Mouse (Mus musculus) c-Kit-positive CD71-negative TER-119-negative erythroid progenitor cells, embryonic 14.5 days (primary cell): ENCODE measurements around the gene Zfp366.

Experiments used
- DNase-seq: peaks from one replicate; pipeline ENCODE4 v3.0.0-alpha.2; 2013; ENCODE audit warnings: low read depth

The Zfp366 gene

DNA sequence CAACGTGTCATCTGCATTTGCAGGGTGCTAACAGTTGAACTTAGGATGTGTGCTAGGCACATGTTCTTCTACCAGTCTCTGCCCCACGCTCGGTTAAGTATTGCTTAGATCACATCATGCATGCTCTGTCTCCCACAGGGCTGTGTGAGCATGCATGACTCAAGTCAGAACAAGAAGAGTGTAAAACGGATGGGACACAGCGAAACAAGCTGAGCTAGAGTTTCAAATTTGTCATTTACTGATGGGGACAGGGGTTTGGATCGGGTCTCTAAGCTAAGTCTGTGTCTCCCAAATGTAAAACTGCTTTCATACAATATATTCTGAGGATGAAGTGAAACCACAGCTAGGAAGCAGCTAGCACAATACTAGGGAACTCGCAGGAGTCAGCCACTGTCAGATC is 2.2 kb downstream of the Zfp366 start:
- DNase-seq = no peak

DNA sequence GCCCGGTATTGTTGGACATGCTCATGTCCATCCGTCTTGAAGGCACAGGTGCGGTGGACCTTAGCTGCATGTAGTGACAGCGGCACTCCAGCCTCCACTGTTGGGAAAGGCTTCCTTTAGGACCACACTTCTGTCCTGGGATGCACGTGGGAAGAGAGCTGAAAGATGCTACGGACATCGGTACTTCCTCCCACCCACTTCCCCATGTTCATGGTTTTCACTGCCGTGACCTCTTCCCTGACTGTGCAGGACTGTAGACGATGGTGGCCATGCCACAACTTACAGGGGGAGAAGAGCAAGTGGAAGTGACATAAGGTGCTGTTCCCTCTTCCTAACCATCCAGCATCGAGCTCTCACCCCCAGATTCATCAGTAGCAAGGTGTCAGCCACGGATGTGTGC is 2.8 kb downstream of the Zfp366 start:
- no peak for DNase-seq

DNA sequence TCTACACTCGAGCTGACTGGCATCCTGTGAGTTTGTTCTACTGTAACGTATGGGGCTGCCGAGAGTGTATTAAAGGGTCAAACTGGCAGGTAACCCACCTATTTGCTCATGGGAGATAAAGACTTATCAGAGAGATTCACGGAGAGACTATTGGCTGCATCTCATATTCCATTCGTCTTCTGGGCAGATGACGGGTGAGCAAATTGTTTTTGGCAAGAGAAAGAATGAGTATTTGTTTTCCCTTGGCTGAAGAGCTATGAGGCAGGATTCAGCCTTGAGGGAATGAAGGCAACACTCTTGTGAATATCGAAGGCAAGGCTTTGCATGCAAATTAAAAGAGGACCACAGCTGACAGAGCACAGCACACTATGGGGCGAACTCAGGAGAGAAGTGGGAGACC is 4.0 kb downstream of the Zfp366 start:
- DNase-seq = no peak

DNA sequence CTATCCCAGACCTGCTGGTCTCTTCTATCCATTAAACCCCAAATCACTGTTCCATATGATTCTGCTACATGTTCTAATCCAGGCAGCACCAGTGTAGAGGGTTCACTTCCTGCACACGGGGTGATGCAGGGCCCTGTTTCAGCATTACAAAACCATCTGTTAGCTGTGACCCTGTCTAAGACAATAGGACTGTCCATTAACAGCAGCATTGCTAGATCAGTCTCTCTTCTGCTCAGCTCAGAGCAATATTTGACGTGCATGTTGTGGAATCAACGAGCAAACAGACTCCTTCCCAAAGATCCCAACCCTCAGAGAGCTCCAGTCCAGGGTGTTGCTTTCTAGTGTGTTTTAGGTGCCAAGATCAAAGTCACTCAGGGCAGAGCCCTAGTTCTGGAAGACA is 5.0 kb downstream of the Zfp366 start:
- no peak for DNase-seq

DNA sequence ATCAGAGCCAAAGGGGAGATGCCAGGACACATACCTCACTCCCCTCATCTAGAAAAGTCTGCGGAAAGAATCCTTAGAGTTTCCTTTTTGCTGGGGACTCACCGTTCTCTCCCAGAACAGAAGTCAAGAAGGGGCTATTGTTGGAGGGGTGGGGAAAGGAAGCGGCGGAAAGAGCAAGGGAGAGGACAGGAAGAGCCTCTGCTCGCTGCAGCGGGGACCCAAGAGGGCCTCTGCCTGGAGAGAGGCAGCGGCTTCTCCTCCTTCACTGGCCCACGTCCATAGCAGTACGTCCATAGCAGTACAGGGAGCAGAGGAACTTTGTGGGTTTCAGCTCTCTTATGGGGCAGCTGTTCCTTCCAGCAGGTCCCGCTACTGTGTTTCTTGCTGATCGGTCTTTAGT is 5.8 kb downstream of the Zfp366 start:
- DNase-seq = no peak

DNA sequence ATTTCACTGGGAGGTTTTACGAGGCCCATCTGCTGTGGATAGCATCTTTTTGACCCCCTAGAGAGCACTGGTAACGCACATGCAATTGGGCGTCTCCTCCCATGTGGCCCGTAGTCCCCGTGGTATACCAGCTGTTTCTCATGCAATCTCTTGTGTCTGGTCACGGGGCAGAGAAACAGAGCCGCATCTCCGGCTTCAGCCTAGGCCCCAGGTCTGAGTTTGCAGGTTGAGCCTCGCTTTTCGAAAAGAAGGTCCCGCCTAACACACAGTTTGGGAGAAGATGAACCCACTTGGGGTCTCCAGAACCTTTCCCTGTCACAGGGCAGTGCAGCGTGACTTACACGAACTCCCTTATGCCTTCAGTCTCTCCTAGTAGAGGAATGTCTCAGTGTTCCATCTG is 6.4 kb downstream of the Zfp366 start:
- no peak for DNase-seq

DNA sequence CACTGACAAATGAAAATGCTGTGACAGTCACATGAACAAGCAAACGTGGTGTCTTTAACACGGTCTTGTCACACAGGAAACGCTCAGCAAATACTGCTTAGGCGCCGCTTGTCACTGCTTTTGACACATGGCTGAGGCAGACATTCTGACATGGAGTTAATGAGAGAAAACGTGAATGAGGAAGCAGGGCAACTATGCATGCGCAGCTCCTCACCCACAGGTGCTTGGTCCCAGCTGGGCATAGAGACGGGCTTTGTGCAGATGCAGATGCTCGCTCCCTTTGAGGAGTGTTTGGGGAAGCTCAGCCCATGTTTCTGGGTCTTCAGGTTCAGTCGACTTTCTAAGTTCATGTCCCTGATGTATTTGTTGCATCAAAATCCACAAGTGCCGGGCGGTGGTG is 11.7 kb downstream of the Zfp366 start:
- DNase-seq = no peak

DNA sequence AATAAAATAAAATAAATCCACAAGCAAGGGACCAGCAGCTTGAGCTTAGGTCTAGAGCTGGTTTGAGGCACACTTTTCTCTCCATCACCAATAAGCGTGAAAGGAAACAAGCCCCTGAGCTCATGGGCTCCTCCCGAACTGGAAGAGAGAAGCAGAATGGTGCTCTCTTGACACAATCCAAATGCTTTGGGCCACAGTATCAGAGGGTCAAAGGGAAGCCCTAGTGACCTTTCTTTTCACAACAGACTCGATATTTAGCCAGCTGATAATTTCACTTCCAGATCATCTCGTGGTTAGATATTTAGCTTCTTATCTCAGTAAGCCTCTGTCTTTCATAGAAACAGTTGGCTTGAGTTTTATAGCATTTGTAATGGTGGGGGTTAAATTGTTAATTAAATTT is 12.2 kb downstream of the Zfp366 start:
- DNase-seq = no peak

DNA sequence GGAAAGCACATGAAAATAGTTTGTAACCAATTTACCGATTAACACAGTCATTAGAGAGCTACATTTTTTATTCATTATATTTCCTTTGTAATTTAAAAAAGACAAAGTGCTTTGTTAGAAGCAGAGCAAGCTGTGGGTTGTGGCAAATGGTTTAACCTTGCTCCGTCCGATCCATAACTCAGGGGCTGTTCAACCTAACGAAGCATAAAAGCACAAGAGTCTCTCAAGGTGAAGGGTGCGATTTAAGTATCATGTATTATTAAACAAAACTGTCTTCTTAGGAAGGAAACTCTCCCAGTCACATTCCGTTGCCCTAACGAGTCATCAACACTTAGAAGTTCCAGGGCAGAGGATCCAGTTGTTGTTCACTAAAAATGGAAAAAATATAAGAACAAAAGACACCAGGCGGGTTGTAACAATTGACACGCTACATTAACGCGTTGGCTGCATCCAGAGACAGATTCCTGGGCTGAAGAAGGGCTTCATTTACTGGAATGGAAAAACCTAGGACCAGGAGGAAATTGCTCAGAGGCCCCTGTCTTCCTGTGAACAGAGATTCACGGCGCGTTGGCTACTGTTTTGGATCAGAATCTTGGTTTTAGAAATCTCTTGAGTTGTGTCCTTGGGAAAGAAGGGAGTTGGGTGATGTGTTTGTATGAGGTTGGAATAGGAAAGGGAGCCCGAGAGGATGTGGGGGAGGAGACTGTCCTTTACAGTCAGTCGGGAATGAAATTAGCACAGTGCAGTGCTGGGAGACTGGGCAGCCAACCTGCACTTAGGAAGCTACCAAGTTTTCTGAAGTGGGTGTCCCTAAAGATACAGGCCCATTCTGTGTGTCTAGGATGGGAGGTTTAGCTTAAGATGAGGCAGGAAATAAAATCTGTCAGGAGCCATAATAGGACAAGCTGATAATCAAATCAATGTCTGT is 17.3 kb downstream of the Zfp366 start:
- DNase-seq = no peak

DNA sequence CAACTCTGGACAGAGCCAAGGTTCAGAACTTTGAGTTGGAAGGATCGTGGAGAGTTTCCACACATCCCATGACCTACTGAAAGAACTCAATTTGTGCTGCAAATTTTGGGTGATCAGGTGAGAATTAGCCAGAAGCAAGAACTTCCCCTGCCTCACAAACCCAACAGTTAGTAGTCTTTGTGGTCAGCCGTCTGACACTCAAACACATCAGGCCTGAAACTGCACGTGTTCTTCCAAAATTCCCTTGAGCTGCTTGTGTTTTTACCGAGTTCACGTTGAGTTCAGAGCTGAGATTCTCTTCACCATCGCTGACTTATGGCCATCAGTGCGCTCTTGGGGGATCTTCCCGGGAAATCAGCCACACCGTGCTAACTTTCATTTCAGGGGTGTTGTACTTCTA is 22.6 kb downstream of the Zfp366 start:
- DNase-seq = no peak

DNA sequence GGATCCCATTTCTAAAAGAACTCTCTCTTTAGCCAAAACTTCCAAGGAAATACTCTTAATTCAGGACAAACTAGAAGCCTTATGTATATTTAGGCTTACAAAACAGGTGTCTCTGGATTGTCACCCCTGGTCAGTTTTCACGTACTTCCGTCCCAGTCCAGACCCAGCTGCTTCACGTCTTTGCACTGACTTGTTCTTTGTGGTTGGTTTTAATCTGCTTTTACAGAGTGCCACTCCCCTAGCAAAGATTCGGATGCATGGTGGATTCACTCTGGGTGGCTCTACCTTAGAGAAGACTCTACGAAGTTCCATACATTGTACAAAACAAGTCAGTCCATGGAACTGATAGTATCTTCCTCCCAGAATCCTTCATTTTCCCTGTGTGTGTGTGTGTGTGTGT is 25.2 kb downstream of the Zfp366 start:
- DNase-seq = no peak

DNA sequence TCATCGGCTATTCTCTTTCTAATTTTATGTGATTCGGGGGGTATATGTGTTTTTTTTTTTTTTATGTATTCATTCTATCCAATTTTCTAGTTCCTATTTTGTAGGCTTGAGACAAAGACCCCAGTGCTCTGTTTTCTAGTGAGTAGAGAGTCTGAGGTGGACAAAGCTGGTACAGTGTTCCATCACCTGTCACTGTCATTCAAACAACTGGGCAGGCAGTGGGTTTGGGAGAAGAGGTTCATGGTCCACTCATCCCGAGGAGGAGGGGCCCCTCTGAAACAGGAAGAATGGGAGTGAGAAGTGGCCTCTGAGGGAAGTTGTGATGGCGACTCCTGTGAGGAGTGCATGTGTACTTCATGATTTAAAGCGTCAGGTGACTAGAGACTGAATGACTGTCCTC is 26.2 kb downstream of the Zfp366 start:
- DNase-seq = no peak

DNA sequence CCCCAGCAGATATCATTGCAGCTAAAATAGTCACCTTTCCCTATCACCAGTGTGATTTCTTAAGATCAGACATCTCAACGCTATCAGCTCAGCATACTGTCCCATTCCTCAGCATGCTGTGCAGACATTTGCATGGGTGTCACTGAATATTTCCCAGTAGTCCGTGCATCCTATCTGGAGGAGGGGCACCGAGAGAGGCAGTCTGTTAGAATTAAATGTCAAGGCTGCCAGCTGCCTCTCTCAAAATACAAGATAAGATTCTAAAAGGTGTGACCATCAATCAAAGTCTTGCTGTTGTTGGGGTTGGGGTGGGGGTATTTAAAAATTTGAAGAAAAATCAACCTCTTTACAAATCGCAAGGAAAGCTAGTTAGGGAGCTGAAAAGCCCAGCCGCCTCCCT is 28.4 kb downstream of the Zfp366 start:
- no peak for DNase-seq

DNA sequence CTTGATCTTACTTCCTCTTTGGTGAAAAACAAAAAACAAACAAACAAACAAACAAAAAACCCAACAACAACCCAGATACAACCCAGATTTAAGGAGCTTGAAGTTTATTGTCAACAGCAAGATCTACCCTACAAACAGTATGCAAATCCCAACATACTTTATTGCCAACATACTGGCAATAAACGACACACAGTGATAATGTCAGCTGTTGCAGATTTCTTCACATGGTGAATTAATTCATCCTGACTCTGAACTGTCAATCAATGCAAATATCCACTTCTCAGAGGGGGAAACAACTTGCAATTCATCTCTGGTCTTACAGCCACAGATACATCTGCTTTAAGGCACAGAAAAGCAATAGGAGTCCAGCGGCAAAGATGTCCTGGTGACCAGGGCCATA is 31.4 kb downstream of the Zfp366 start:
- no peak for DNase-seq

DNA sequence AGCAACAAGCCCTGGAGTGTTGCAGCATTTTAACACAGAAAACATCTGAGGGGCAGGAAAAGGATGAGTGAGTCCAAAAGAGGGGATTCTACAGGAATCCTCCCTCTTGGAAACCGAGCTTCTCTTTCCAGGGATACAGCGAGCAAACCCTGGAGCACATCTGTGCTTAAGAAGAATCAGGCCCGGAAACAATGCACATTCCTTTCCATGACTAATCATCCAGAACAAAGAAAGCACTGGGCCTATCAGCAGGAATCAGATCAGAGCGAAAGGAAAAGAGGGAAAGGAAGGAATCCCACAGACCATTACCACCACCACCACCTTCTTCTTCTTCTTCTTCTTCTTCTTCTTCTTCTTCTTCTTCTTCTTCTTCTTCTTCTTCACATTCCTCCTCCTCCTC is 33.4 kb downstream of the Zfp366 start:
- DNase-seq = no peak

DNA sequence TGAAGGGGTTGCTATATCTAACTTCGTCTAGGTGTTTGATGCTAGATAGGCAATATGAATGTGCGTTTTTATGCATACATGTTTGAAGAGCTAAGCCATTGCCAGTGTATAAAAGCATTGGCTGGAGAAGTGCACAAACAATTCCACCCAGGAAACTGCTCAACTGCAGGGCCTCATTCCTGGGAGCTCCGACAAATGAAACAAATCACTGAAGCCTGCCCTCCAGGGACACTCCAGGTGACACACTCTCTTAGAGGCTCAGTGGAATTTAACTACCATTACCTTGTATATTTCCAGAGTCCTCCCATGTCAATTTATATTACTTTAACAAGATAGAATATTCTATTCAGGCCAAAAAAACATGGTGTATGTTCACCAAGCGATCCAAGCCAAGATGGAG is 35.0 kb downstream of the Zfp366 start:
- DNase-seq = no peak

DNA sequence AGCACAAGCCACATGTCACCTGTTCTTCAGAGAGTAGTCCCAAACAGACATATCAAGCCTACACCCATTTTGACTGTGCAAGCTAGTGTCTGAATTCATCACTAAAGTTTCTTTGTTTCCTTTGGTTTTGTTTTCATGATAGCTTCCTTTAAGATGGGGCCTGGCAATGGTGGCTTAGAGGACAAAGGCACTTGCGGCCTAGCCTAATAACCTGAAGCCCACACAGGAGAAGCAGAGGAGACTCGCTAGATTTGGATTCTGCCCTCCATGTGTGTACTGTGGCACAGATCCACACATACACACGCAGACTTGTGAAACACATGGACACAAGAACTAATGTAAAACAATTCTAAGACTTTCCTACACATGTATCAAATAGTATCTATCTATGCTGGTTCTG is 37.4 kb downstream of the Zfp366 start:
- DNase-seq = no peak

DNA sequence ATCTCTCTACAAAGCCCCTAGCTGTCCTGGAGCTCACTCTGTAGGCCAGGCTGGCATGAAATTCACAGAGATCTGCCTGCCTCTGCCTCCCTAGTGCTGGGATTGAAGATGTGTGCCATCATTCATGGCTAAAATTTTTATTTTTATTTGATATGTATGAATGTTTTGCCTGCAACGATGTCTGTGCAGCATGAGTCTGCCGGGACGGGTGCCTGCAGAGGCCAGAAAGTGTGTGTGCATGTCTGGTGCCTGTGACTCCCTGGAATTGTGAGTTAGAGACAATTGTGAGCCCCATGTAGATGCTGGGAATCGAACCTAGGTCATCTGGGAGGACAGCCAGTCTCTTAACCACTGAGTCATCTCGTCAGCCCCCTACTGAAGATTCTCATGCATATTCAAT is 37.9 kb downstream of the Zfp366 start:
- no peak for DNase-seq

DNA sequence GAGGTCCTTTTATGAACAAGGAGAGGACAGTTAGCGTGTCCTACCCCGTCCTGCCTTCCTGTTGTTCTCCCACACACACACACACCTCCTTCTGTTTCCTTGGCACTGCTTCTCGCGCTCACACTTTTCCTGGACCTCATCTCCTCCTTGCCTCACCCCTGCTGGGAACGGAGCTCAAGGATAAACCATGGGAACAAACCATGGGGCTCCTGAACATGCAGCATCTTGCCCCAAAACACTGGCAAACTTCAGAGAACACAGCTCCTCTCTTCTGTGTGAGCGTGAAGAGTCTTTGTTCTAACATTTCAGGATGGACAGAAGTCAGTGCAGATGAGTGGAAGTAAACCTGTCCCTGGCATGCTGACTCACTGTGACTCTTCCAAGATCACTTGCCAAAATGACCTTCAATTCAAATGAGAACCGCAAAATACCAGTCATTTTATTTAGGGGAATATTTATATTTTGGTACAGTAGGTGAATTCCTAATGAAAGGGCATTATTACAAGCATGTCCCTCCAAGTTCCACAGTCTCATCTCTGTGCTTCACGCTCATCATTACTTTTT is 38.8 kb downstream of the Zfp366 start:
- no peak for DNase-seq

DNA sequence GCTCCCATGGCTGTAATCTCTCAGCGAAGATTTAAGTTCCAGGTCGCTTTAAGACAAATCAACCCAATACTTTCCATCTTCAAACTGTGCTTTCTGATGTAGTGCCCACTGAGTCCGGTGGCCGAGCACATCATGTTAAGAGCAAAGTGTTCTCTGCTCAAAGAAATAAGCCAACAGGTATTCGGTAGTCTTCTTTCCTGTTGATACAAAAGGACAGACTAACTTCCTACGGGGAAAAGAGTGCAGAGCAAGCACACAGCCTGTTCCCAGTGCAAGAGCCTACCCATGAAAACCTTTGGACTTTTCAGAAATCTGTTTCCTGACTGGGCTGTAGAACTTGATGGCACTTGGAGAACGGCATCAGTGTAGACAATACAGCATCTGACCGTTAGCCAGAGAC is 39.3 kb downstream of the Zfp366 start:
- DNase-seq = no peak

DNA sequence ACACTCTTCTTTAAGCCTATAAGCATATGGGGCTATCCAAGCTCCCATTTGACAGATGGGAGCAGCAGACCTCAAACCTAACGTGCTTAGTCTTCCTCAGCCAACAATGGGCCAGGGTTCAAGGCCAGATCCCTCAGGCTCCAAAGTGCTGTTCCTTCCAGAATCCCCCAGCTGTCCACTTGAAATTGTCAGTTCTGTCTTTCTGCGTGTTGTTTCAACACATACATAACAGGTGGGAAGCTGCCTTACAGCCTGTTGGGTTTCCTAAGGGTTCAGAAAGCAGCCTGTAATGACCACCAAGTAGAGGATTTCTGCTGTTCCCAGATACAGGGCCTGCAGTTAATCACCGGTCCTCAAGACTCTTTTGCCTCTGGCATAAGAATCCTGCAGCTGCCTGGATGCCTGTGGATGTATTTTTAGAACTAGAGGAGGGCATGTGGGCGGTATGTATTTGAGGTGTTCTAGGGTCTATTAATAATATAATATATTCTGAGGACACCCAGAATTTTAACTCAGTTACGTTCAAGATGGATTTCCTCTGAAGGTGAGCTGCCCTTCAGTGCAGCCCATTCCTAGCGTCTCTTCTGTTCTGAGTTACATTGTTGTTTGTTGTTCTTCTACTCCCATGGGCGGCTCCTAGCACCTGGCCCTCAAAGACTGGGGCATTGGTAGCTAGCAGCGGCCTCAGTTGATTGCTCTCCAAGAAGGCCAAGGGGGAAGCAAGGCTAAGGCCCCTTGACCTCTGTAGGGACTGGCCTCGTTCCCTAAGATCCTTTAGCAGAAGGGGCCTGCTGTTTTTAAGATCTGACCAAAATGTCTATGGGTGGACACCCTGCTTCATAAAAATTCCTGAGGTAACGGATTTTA is 41.0 kb downstream of the Zfp366 start:
- no peak for DNase-seq

DNA sequence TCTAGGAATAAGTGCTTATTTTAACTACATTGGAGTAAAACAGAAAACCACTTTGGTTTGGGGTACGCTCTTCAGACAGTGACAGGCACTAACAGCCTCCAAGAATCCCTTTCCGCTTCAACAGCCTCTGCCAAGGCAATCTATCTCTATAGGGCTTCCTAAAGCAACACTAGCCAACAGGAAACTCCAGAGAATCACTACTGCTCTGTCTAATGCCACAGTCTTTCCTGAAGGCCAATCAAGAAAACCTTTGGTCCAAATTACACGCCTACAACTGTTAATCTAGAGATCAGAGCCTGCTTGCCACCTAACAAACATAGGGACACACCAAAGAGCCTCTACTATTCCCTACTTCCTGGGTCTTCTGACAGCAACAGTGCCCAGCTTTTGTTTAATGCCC is 42.2 kb downstream of the Zfp366 start:
- DNase-seq = no peak
